Mouse (Mus musculus): ENCODE data around the gene Grik1. TPM values are rescaled to one million over a fixed set of nuclear protein-coding genes. Genes with fewer than 3 reads are reported as not detected.

Grik1 gene
- total and polyA plus RNA-seq, 2 experiments from 2014 or later: 23.7 to 29.0 TPM

DNA sequence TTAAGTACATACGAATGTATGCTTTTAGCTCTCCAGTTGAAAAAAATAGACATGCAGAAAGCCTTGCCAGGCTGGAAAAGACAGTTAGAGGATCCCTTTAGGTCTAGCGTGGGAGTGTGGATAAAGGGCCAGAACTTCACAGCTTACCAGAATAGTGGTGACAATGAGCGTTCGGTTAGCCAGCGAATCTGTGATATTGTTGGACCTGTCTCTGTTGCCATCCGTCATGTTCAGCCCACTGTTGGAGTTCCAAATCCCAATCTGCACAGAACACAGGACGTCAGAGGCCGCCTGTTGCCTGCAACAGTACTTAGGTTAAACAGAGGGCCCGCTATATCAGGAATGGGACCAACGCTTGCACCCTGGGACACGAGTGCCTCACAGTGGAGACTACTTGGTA, 340.2 kb downstream of the Grik1 start:
- peak; percentile 48 for ATAC-seq
- TF ChIP-seq CTCF (IDR thresholded peaks at IDR 0.05; ENCODE audit: low read depth): no peak
- no peaks in the 10 kb centered on the region for H3K4me1 ChIP-seq (ENCODE audit: insufficient read depth)
- H3K9me3 ChIP-seq (ENCODE audit: low read length): no peaks in the 10 kb centered on the region
- H3K9ac ChIP-seq: no peak overlapping the region
- DNase-seq: no peak
- H3K4me2 ChIP-seq (ENCODE audit: low read depth): no peak overlapping the region
- H3K27me3 ChIP-seq (ENCODE audit: insufficient read depth, low read length): no peaks in the 10 kb centered on the region; the same call in 1 of the 2 replicates
- H3K4me3 ChIP-seq (ENCODE audit: low read depth, low read length): no peak overlapping the region
- 82% methylated on average over 11 of the region's 11 CpGs for WGBS
- no peaks in the 10 kb centered on the region for H3K36me3 ChIP-seq (ENCODE audit: insufficient read depth)
- no peak overlapping the region for H3K27ac ChIP-seq (ENCODE audit: low read depth, low read length)

- no peak overlapping the region for H3K9ac ChIP-seq
- no peak for TF ChIP-seq CTCF (IDR thresholded peaks at IDR 0.05; ENCODE audit: low read depth)
- no peaks in the 10 kb centered on the region for H3K36me3 ChIP-seq (ENCODE audit: insufficient read depth)
- WGBS: 80% methylated on average over 4 of the region's 4 CpGs
- no peak overlapping the region for H3K4me3 ChIP-seq (ENCODE audit: low read depth, low read length)
- H3K4me1 ChIP-seq (ENCODE audit: insufficient read depth): no peaks in the 10 kb centered on the region
- H3K9me3 ChIP-seq (ENCODE audit: low read length): no peaks in the 10 kb centered on the region
- H3K4me2 ChIP-seq (ENCODE audit: low read depth): no peak overlapping the region
- DNase-seq: no peak
- ATAC-seq: no peak
- H3K27me3 ChIP-seq (ENCODE audit: insufficient read depth, low read length): no peaks in the 10 kb centered on the region; the same call in 1 of the 2 replicates
- no peak overlapping the region for H3K27ac ChIP-seq (ENCODE audit: low read depth, low read length)
Measured at GRCm38 (mm10) chr16:87948122-87948521, 341.9 kb downstream of the Grik1 start.

DNA sequence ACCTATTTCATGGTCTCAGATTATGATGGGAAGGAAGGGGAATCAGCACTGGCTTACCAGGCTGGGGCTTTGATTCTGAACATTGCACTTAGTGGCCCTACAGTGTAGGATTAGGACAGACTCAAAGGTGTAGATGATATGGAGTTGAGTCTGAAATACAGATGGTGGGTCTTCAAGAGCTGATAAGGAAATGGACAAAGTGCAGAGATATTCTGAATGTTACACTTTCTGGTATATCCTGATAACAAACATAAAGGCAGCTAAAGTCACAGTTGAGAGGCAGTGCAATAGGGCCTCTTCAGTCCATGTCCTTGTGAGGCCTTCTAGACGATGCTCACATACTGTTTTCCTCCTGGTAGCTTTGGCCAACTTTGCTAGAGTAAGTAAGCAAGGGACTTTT, 345.7 kb downstream of the Grik1 start:
- H3K27me3 ChIP-seq (ENCODE audit: insufficient read depth, low read length): no peaks in the 10 kb centered on the region
- no peaks in the 10 kb centered on the region for H3K9me3 ChIP-seq (ENCODE audit: low read length)
- DNase-seq (no peak), ATAC-seq (no peak)
- H3K4me3 ChIP-seq (ENCODE audit: low read depth, low read length): no peak overlapping the region
- H3K4me1 ChIP-seq (ENCODE audit: insufficient read depth): no peaks in the 10 kb centered on the region
- H3K36me3 ChIP-seq (ENCODE audit: insufficient read depth): no peaks in the 10 kb centered on the region
- H3K27ac ChIP-seq (ENCODE audit: low read depth, low read length): no peak overlapping the region
- WGBS: 88% methylated on average over 1 of the region's 1 CpGs
- TF ChIP-seq CTCF (IDR thresholded peaks at IDR 0.05; ENCODE audit: low read depth): no peak
- H3K9ac ChIP-seq: no peak overlapping the region
- H3K4me2 ChIP-seq (ENCODE audit: low read depth): no peak overlapping the region

- no peak for DNase-seq
- Histone ChIP-seq H3K9me3 (ENCODE audit: low read length) (no peaks in the 10 kb centered on the region), H3K36me3 (ENCODE audit: insufficient read depth) (no peaks in the 10 kb centered on the region), H3K27ac (ENCODE audit: low read depth, low read length) (no peak overlapping the region), H3K4me3 (ENCODE audit: low read depth, low read length) (no peak overlapping the region), H3K27me3 (ENCODE audit: insufficient read depth, low read length) (no peaks in the 10 kb centered on the region), H3K4me2 (ENCODE audit: low read depth) (no peak overlapping the region), H3K4me1 (ENCODE audit: insufficient read depth) (no peaks in the 10 kb centered on the region), H3K9ac (no peak overlapping the region)
- no peak for ATAC-seq
- WGBS: 68% methylated on average over 13 of the region's 13 CpGs
- TF ChIP-seq CTCF (IDR thresholded peaks at IDR 0.05; ENCODE audit: low read depth): no peak
Measured at GRCm38 (mm10) chr16:87942103-87942865, 347.8 kb downstream of the Grik1 start.

DNA sequence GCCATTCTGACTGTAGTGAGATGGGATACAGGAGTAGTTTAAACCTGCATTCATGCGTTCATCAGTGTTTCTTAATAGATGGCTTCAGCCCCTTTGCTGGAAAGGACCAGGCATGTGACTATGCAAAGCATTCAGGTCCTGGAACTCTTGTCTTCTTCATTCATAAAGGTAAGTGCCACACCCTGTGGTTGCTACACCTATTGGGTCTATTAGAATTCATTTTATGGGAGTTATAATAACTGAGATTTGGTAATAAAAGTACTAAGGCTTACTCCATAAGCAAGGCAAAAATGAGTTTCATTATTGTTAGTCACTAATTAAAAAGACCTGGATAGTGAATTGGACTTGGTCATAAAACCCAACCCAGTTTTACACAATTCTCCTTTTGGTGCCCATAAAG, 355.4 kb downstream of the Grik1 start:
- H3K27me3 ChIP-seq (ENCODE audit: insufficient read depth, low read length): no peaks in the 10 kb centered on the region
- no peak overlapping the region for H3K27ac ChIP-seq (ENCODE audit: low read depth, low read length)
- no peak overlapping the region for H3K4me3 ChIP-seq (ENCODE audit: low read depth, low read length)
- H3K4me2 ChIP-seq (ENCODE audit: low read depth): no peak overlapping the region
- no peak for TF ChIP-seq CTCF (IDR thresholded peaks at IDR 0.05; ENCODE audit: low read depth)
- no peak for DNase-seq
- WGBS: 92% methylated on average over 1 of the region's 1 CpGs
- no peak for ATAC-seq
- no peaks in the 10 kb centered on the region for H3K36me3 ChIP-seq (ENCODE audit: insufficient read depth)
- H3K4me1 ChIP-seq (ENCODE audit: insufficient read depth): no peaks in the 10 kb centered on the region
- no peak overlapping the region for H3K9ac ChIP-seq
- H3K9me3 ChIP-seq (ENCODE audit: low read length): no peaks in the 10 kb centered on the region

GRCm38 (mm10) chr16:87931358-87931757, 358.7 kb downstream of the Grik1 start:
- TF ChIP-seq CTCF (IDR thresholded peaks at IDR 0.05; ENCODE audit: low read depth): no peak

DNA sequence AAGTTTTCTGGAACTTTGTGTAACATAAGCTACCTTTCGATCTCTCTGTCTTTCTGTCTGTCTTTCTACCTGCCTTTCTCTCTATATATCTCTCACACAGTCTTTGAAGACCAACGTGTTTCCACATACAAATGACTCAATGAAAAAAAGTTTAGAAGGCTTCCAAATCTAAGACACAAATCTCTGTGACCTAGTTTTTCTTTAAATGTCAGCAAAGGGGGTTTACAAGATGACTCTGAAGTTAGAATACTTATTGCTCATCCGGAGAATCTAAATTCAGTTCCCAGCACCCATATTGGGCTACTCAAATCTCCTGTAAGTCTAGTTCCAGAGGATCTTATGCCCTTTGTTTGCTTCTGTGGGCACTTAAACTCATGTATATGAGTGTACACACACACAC, 359.5 kb downstream of the Grik1 start:
- Histone ChIP-seq H3K4me1 (ENCODE audit: insufficient read depth) (no peaks in the 10 kb centered on the region), H3K36me3 (ENCODE audit: insufficient read depth) (no peaks in the 10 kb centered on the region), H3K4me3 (ENCODE audit: low read depth, low read length) (no peak overlapping the region), H3K27me3 (ENCODE audit: insufficient read depth, low read length) (no peaks in the 10 kb centered on the region), H3K27ac (ENCODE audit: low read depth, low read length) (no peak overlapping the region), H3K4me2 (ENCODE audit: low read depth) (no peak overlapping the region), H3K9me3 (ENCODE audit: low read length) (no peaks in the 10 kb centered on the region), H3K9ac (no peak overlapping the region)
- no peak for DNase-seq
- TF ChIP-seq CTCF (IDR thresholded peaks at IDR 0.05; ENCODE audit: low read depth): no peak
- no peak for ATAC-seq
- 87% methylated on average over 3 of the region's 3 CpGs for WGBS

More at GRCm38 (mm10) chr16:87931358-87931757, 358.7 kb downstream of the Grik1 start:
- no peaks in the 10 kb centered on the region for H3K4me1 ChIP-seq (ENCODE audit: insufficient read depth)
- no peaks in the 10 kb centered on the region for H3K27me3 ChIP-seq (ENCODE audit: insufficient read depth, low read length)
- no peak overlapping the region for H3K4me2 ChIP-seq (ENCODE audit: low read depth)
- no peak overlapping the region for H3K27ac ChIP-seq (ENCODE audit: low read depth, low read length)
- DNase-seq (no peak), ATAC-seq (no peak)
- H3K9ac ChIP-seq: no peak overlapping the region
- 98% methylated on average over 2 of the region's 2 CpGs for WGBS
- H3K36me3 ChIP-seq (ENCODE audit: insufficient read depth): no peaks in the 10 kb centered on the region
- no peak overlapping the region for H3K4me3 ChIP-seq (ENCODE audit: low read depth, low read length)
- H3K9me3 ChIP-seq (ENCODE audit: low read length): no peaks in the 10 kb centered on the region
